Mouse (Mus musculus) telencephalon, adult 2 months (tissue): ENCODE measurements at regions not wholly inside any gene's neighbourhood (a gene's known extent, or its start where the extent isn't known, plus 50 kb on each side); places are given as distances from the start of the nearest gene placed in this dataset.

Experiments used
- DNase-seq: peaks from one replicate; pipeline ENCODE4 v3.0.0-alpha.2; 2011; ENCODE audit warnings: low read depth, low spot score

- DNase-seq: no peak
Observed at GRCm38 (mm10) chr6:14407754-14408153, 347.3 kb downstream of the Ppp1r3a start.

- peak; percentile 21 for DNase-seq
Observed at GRCm38 (mm10) chr6:14358280-14358679, 396.8 kb downstream of the Ppp1r3a start.
